Mouse (Mus musculus): Measurements from ENCODE around the gene Wdr62.

Gene Wdr62

GRCm38 (mm10) chr7:30306083-30306779 lies 26.0 kb upstream of the Wdr62 start:
- in situ Hi-C loops (cut with MboI, MseI) = no loop called here

- in situ Hi-C loops (cut with MboI, MseI) = no loop called here
Observed at GRCm38 (mm10) chr7:30300914-30301313, 20.7 kb upstream of the Wdr62 start.

DNA sequence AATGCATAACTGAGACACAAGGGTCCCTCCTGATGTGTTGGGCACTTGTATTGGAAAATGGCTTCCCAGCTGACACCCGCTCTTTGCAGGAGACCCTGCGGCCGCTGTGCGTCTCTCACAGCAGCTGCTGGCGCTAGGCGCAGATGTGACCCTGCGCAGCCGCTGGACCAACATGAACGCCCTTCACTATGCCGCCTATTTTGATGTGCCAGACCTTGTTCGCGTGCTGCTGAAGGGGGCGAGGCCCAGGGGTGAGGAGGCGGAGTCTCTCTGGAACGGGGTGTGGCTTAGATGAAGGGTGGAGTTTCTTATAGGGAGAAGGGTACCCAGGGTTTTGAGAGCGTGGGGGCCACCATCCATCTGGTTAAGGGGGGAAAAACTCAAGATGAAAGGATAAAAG lies 17.0 kb upstream of the Wdr62 start:
- in situ Hi-C loops (cut with MboI, MseI) = no loop called here

DNA sequence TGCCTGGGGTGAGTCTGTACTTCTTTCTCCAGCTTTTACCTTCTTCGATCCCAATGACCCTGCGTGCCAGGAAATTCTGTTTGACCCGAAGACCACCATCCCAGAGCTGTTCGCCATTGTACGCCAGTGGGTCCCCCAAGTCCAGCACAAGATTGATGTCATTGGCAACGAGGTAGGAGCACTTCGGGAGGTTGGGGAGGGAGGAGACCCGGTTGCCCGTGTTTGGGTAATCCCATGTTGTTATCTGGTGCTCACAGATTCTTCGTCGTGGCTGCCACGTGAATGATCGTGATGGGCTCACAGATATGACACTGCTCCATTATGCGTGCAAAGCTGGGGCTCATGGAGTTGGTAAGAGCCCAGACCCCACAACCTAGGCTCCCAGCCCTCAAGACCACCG lies 16.6 kb upstream of the Wdr62 start:
- in situ Hi-C loops (cut with MboI, MseI) = no loop called here

- in situ Hi-C loops (cut with MboI, MseI) = no loop called here
Observed at GRCm38 (mm10) chr7:30295103-30295502, 14.9 kb upstream of the Wdr62 start.

DNA sequence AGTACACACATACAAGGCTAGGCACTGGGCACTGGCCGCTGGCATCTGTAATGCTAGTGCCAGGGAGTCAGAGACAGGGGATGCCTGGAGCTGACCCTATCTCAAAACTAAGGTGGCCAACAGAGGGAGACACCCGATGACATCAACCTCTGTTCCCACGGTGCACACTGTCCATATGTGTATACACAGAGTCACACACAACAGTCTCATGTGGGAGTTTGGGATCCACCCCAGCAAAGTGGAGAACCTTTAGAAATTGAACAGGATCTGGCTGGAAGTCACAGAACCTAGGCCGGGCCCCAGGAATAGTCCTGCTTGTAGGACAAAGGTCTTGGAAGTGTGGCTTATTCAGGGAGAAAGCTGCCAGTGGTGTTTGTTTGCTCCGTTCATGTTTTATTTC lies 14.1 kb upstream of the Wdr62 start:
- in situ Hi-C loops (cut with MboI, MseI) = no loop called here

DNA sequence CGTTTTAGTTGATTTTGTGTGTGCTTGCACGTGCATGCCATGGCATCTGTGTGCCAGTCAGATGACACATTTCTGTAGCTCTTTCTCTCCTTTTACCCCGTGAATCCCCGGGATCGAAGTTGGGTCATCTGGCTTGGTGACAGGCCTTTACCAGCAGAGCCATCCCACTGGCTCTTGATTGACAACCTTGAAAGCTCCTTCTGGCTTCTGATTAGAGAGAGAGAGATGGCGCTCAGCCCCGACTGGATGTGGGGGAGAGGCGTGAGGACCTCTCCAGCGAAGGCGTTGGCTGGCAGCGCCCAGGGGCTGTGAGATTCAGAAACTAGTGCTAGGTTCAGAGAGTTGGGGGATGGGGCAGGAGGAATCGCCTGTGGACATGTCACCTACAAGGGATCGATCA lies 13.6 kb upstream of the Wdr62 start:
- in situ Hi-C loops (cut with MboI, MseI) = no loop called here

DNA sequence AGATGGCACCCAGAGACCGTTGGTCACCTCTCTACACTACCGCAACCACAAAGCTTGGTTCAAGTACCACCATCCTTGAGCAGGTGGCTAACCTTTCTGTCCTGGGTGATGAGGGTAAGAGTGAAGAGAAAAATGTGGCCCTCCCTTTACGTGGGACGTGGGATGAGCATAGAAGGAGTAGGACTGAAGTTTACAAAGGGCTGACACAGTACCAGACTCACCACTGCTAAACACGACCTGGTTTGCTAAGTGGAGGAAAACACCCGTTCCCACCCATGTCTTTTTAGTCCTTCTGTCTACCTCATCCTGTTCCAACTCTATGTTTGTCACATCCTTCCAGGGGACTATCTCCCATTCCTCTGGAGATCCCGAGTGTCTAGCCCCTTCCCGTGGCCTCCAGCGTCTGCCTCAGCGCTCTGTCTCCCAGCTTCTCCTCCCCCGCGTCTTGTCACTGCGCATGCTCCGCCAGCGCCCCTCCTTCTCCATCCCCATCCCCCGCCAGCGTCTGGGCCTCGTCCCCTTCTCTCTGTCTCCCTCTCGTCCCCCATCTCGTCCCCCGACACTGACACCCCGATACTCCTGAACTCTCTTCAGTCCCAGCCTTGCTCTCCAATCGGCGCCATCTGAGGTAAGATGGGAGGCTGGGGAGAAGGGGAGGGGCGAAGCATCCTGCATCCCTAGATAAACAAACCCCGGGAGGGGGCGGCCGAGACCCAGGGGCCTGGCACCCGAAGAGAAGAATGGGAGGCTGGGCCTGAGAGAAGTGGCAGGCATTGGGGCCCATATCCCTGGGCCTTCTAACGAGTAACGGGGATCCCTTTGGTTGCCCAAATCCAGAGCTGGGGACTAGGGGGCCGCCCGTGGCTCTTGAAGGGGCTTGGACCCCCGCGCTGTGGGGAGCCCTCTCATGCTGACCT lies 11.3 kb upstream of the Wdr62 start, which contains the start of gene Clip3:
TSS of gene Clip3 (plus strand) at position 514 of the 917 bp plus-strand sequence.
- in situ Hi-C loops (cut with MboI, MseI) = no loop called here

DNA sequence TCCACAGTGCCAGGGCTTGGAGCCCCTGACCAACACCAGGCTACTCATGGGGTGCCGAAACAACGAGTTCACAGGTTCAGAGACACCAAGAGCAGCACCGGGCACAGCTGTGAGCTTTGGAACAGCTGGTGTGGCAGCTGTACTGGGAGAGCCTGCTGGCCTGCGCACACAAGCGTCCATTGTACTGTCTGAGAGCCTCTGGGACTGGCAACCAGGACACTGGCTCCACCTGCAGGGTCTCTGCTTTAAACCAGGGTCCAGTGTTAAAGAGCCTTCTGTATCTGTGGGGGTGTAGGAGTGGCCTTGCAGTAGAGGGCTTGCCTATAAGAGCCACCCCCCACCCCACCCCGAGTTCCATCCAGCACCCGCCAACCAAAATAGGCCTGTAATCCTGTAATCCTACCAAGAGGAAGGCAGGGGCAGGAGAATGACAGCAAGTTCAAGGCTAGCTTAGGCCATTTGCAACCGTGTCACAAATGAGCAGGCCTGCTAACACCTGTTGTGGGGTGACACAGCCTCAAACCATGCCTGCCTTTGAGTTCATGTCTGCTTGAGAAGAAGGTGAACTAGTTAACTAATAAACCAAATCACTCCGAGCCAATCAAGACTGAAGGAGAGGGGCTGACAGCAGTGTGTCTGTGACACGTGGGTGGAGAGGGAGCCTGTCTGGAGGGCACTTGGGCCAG lies 9.6 kb upstream of the Wdr62 start:
- in situ Hi-C loops (cut with MboI, MseI) = no loop called here

DNA sequence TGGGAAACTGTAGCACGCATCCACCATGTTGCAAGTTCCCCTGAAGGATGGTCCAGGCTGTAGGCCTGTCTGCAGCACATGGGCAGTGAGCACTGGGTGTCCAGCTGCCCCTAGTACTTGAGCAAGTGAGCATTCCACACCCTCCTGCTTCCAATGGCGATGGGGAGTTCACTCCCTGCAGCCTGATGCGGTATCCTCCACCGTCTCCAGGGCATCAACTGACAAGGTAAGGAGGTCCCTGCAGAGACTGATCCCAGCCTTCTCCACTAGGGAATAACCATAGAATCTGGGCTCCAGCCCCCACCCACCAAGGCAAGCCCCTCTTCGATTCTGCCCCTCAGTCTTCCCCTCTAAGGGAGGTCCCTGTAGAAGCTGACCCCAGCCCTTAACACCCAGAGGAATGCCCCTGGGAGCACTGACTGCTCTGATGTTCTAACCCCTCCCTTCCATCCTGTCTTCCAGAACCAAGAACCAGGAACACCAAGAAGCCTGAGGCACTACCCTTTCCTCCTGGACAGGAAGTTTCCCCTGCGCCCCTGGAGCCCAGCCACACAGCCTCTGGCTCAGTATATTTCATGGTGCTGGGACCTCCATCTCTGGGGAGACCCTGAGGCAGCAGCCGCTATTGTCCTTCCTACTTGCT lies 9.0 kb upstream of the Wdr62 start:
- in situ Hi-C loops (cut with MboI, MseI) = no loop called here

- in situ Hi-C loops (cut with MboI, MseI) = no loop called here
Observed at GRCm38 (mm10) chr7:30288046-30288445, 7.8 kb upstream of the Wdr62 start.

DNA sequence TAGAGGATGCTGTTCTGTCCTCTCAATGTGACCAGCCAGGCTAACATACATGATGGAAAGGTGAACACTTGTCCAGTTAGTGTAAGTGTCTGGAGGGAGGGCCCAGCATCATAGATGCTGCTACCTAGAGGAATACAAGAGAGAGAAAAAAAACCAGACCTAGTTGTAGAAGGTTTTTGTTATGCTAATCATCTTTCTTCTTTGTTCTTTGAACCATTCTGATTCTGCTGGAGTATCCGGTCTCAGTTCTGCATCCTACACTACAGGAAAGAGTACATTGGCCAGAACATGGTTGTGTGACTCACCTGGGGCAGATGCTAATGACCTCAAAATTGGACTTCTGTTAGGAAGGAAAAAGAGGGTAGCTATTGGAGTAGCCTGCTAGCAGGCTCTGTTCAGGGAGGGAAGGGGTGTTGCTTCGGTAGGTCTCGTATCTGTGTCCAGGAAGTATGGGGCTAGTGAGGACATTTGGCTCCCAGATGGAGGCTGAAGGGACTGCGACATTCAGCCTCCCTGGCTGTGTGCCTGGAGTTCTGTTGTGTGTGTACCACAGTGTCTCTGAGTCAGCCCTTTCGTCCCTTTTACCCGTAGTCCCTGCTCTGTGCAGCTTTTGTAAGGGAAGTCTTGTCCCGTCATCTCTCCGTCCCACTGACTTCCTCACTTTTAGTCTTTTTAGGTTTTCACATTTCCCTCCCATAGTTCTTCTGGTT lies 6.6 kb upstream of the Wdr62 start:
- in situ Hi-C loops (cut with MboI, MseI) = no loop called here

- in situ Hi-C loops (cut with MboI, MseI) = no loop called here
Observed at GRCm38 (mm10) chr7:30282740-30283139, 2.5 kb upstream of the Wdr62 start.

- in situ Hi-C loops (cut with MboI, MseI) = no loop called here
Observed at GRCm38 (mm10) chr7:30281522-30281921, 1.3 kb upstream of the Wdr62 start.

DNA sequence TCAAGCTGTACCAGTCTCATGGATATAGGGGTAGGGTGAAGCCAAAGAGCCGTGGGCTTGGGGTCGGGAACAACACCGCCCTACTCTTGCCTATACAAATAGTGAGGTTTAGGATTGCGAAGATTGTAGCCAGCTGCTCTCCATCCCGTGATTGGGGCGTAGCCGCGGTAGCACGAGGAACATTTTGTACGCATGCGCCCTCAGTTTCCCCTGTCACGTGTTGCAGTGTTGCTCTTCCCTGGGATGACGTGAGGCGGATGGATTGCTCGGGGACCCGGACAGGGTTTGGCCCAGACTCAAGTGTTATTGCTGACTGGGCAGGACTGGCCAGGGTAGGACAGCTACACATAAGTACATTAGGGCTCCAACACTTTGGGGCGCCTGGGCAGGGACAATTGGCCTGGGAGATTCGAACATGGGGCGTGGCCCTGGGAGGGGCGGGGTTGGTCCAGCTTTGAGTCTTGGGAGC lies 485 bp upstream of the Wdr62 start:
- in situ Hi-C loops (cut with MboI, MseI) = no loop called here

- in situ Hi-C loops (cut with MboI, MseI) = loop anchor here in 1 of 2 experiments (5.0 kb wide), 1 partner anchor 42 kb away; the partner anchor contains the start of gene Ovol3
Observed at GRCm38 (mm10) chr7:30279536-30279935, 683 bp downstream of the Wdr62 start.

DNA sequence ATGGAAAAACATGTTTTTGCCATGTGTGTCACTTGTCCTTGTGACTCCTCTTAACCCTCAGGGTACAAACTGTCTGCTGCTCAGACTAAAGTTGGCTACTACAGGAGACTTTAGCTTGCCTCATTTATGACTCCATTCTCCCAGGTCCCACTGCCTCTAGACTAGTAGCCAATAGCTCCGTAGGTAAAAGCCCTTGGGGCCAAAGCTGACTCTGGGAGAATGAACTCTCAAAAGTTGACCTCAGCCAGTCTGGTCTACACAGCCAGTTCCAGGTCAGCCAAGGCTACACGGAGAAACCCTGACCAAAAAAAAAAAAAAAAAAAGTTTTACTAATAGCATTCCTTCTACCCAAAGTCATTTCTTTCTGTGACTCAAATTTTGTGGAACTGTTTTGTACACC lies 1.3 kb downstream of the Wdr62 start:
- in situ Hi-C loops (cut with MboI, MseI) = loop anchor here in 1 of 2 experiments (5.0 kb wide), 1 partner anchor 42 kb away; the partner anchor contains the start of gene Ovol3

- in situ Hi-C loops (cut with MboI, MseI) = no loop called here
Observed at GRCm38 (mm10) chr7:30274383-30274782, 5.8 kb downstream of the Wdr62 start.

DNA sequence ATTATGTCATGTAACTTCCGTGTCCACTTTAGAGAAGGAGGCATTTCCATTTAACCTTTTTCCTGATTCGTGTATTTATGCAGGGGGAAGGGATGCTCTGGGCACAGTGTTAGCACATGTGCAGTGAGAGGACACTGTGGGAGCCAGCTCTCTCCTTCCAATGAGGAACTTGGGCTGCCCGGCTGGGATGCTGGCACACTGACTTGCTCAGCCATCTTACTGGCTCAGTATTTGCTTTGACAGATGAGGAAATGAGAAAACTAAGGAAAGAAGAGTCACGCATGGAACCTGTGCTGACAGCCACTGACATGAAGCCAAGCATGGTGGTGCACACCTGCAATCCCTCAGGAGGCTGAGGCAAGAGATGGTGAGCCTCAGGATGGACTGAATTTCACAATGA lies 10.6 kb downstream of the Wdr62 start:
- in situ Hi-C loops (cut with MboI, MseI) = no loop called here

DNA sequence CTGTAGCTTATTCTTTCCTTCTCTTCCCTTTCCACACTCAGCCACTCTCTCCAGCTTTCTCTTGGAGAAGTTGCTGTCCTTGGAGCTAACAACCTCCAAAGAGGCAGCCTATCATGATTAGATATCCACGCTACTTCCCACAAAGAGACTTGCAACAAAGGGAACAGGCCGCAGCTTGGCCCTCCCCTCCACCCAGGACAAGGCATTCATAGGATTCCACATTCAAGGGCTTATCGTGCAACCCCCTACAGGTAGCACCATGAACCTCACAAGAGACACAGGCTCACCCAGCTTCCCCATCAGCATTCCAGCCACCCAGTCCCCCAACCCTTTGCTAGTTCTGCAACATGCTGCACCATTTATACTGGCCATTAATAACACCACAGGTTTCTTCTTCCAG lies 13.4 kb downstream of the Wdr62 start:
- in situ Hi-C loops (cut with MboI, MseI) = no loop called here

DNA sequence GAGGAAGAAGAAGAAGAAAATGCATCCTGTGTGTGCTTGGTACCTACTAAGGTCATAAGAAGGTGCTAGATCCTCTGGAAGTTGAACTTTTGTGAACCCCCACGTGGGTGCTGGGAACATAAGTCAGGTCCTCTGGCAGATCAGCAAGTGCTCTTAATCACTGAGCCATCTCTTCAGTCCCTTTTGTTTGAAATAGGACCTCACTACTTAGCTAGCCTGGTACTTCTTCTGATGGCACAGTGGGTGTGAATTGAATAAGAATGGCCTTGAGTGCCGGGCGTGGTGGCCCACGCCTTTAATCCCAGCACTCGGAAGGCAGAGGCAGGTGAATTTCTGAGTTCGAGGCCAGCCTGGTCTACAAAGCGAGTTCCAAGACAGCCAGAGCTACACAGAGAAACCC lies 14.3 kb downstream of the Wdr62 start:
- in situ Hi-C loops (cut with MboI, MseI) = no loop called here
